Mouse (Mus musculus): ENCODE results near the gene Mettl7b.

DNA sequence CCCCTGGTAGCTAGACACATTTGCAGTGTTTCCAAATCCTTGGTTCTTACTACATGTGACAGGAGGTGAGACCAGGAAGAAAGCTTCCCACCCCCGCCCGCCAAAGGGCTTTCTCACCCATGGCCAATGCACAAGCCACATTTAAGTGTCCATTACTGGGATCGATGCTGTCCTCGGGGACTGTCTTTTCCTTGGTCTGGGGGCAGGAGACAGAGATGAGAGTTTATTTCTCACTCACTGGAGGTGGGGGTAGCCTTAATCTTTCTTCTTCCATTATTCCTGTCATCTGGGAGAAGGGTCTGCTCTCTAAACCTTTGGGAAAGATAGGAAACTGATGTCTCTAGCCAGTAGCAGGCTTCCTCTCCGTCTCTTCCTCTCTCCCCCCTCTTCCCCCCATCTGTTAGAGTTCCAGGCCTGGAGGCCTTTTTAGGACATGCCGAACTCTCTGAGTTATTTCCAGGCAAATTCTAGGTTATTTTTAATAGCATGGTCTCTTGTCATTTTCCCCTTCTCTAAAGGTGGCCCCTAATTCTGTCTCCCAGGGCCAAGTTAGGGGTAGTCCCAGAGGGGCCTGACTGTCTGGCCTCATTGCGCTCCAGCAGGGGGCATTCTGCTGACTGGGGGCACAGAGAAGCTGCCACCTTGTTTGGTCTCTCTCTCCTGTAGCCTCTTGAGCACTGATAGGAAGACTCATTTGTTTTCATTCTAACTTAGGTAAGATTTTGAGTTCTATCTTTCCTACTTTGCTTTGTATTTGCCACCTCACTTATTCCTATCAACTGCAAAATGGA is 25.6 kb downstream of the Mettl7b start:
- TF ChIP-seq CTCF (IDR thresholded peaks at IDR 0.05; ENCODE audit: control insufficient read depth, insufficient read depth, low read length) = no peak
- no peak for TF ChIP-seq POLR2A (IDR thresholded peaks at IDR 0.05; ENCODE audit: borderline replicate concordance, control insufficient read depth, low read depth, low read length)

Data from bone marrow, adult 2 months (tissue).